Mouse (Mus musculus) cerebellum, adult 18-20 months (tissue): ENCODE measurements around the gene Ube4a.

Experiments used
- DNase-seq, 2 experiments: peaks; one replicate each; pipeline ENCODE4 v3.0.0; 2021

Ube4a gene

DNA sequence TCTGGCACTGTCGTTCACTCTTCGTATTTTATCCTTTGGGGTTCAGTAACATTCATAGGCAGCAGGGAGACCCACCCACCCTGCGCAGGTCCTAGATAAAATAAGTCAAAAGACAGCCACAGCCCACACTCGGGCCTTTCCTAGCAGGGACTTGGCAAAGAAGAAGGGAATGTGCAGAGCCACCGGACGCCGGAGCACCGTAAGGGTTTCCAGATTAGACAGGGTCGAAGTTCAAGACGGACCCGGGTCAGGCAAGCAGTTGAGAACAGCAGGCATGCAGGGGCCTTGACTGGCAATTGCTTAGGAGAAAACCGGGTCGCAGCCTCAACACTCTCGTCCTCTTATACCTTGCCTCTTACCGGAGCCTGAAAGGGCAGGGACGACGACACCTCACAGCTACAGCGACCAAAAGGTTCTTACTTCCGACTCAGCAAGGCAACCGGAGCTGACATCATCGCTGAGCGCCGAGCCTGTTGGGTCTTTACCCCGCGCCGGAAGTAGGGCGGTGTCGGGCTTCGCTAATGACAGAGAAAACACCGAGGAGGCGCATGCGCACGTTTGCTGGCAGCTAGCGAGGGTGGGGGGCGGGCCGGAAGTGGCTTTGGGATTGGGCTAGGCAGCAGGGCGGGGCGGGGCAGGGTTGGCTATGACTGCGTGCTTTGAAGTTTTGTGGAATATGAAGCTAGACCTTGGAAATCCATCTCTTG lies at the start of gene Ube4a:
Ube4a (minus strand) TSS at position 475 of the 707 bp plus-strand sequence.
- peak; percentile 98 to 100 for DNase-seq

DNA sequence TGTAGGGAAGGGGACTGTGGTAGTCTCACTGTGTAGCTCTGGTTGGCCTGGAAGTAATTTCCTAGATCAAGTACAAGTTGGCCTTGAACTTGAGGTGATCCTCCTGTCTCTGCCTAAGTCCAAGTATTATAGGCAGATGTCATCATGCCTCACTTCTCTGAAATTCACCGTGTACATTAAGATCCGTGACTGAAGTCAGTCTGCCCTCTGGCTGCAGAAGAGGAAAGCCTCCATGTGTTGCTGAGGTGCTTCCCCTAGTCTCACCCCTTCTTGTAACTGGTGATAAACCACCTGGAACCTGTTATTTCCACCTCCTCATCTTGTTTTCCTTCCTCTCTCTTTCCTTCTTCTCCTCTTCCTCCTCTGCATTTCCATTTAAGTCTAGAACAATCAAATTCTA lies 49.5 kb upstream of the Ube4a start:
- no peak for DNase-seq

DNA sequence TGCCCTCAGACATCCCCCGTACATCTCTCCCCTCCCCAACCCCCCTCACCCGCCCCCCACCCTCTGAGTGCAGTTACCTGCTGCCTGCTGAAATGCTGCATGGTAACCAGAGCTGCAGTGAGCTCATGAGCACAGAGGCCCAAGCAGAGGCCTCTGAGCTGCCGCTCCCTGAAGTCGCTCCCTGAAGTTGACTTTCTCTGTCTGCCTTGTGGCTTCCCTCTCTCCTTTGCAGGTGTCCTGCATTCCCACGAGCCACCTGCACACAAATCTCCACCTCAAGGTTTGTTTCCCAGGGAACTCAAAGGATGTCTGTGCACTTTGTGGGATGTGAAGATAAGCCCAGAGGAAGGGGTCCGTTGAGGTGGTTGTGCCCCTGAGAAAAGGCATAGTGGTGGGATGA lies 45.9 kb upstream of the Ube4a start:
- no peak for DNase-seq

DNA sequence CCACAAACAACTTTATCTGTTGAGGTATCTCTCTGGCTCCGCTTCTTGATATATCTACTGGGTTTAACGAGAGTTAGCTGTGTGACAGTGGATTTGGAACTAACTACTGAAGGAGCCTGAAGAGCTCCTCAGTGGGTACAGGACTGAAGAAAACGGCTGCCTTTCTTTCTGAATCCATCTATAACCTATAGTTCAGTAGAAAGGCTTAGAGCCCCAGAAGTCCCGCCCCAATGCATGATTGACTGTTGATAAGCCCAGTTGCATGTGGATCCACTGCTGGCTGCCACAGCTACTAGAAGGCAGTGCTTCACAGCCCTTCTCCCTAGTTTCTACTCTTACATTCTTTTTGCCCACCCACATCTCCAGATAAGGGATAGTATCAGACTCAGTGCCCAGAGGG lies 45.1 kb upstream of the Ube4a start:
- no peak for DNase-seq

DNA sequence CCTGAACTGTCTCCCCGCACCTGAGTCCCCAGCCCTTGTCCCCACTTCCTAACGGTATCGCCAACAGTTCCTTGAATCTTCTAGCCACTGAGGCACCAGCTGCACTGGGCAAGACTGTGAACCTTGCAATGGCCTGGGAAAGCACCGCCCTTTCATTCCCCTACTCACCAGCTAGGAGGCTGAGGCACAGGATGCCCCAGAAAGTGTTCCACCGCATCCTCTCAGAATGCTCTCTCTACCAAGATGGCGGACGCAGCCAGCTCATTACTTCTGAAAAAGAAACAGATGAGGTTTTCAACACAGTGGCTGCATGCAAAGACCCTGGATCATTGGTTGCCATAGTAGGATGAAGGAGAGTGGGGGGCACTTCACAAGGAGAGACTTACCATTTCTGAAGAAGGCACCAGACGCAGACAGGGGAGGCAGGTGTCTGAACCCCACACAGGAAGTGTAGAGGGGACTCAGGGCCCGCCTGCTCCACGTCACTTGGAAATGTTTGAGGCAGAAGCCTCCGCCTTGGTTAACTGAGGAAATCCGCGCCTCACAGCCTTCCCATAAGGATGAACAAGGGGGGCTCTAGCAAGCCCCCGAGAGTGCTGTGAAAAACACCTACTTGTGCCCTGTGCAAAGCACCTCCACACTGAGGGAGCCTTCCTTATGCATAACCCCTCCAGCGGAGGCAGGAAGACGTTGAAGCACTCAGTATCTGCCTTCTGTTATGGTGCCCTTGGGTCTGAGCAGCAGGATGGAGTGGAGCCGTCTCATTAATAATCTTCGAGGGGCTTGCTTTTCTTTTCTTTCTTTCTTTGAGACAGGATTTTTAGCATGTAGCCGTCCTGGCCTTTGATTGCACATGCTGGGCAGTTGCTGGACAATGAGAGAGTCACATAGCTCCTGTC lies 44.0 kb upstream of the Ube4a start, which contains the start of gene Cd3e:
Cd3e (minus strand) TSS at position 448 of the 899 bp plus-strand sequence.
- DNase-seq, result no peak

DNA sequence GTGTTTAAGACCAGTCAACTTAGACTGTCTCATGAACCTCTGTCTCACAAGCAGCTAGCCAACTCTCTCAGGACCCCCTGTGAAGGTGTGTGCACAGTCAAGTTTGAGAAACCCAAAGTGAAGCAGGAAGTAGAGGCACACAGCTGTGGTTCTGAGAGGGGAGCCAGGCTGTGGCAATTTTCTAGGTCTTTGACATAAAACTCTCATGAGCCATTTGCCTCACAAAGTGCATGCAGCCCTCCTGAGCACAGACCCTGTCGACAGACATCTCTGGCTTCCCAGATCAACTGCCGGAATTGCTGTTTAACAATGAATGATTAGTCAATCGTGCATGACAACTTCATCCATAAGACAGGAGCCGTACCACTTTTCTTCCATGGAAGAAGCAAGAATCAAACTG lies 42.9 kb upstream of the Ube4a start:
- DNase-seq, result no peak

DNA sequence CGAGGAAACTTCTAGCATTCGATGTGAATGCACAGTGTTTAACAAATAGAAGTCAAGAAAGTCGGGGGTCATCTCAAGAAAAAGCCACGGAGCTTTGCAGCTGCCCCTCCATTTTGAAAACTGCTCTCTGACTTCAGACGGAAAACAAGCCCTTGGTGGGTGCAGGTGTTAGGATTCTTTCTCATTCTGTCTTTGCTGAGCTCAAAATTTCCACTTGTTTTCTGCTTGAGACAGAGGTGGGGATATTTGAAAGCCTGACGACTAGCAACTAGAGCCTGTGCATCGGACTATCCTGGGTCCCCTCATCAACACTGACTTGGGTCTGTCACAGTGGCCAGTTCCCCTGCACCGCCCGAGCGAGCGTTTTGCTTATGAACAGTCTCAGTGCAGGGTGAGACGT lies 42.0 kb upstream of the Ube4a start:
- DNase-seq, result no peak

DNA sequence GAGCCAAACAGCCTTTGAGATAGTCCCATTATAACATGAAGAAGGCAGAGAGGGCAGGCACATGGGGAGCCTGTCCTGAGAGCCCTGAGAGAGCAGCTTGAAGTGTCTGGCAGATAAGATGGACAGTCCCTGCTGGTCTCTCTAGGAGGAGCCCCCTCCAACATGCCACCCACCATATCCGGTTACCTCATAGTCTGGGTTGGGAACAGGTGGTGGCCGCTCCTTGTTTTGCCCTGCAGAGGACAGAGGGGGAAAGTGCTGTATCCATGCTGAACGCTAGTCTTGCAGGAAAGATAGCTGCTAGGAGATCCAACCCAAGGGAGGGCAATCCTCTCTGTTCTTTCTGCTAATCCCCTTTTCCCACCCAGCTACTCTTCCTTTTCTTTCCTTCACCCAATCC lies 34.8 kb upstream of the Ube4a start:
- DNase-seq, result peak in 1 of 2 experiments; percentile 5

DNA sequence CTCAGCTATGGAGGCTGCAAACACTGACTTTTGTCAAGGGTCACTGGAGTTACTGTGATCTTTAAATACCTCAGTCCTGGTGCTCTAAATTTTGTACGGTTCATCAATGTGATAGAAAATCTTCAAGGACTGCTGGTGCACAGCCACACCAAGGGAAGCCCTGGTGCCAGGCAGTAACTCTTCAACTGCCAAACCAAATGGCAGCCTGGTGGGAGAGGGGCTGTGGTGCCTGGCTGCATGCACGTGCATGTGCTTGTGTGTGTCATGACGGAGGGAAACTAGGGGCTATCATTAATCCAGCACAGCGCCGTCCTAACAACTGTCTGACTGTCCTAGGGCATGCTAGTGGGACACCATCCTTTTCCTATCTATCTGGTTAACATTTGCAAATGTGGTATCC lies 34.4 kb upstream of the Ube4a start:
- peak in 1 of 2 experiments; percentile 10 for DNase-seq

DNA sequence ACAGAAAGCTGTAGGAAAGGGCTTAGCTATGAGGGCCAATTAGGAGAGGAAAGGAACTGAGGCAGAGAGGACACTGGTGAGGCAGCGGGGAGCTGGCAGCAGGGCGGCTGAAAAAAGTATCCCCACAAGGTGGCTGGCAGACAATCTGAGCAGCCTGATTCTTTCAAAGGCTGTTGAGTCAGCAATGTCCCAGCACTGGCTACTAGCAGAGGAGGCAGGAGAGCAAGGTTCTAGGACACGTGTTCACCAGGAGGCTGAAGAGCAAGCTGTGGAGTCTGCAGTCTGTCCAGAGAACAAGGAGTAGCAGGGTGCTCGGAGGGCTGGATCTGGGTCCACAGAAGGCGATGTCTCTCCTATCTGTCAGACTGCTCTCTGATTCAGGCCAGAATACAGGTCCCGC lies 33.8 kb upstream of the Ube4a start:
- DNase-seq, result peak; percentile 70 to 81

DNA sequence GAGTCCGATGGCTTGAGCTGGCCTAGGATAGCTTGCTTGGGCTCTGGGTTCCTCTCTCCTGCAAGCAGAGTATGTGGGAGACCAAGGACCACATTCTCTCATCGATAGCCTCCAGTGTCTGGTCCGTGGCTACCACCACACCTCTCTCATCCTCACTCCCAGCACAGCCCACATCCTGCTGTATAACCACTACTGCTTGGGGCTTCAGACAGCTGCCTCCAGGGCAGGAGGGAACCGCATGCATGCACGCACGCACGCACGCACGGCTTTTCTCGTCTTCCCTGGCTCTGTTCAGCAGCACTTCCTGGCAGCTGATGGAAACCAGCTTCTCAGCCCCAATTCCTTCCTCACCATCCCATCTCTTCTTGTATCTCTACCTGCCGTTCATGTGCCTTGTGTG lies 32.7 kb upstream of the Ube4a start:
- DNase-seq, result no peak

DNA sequence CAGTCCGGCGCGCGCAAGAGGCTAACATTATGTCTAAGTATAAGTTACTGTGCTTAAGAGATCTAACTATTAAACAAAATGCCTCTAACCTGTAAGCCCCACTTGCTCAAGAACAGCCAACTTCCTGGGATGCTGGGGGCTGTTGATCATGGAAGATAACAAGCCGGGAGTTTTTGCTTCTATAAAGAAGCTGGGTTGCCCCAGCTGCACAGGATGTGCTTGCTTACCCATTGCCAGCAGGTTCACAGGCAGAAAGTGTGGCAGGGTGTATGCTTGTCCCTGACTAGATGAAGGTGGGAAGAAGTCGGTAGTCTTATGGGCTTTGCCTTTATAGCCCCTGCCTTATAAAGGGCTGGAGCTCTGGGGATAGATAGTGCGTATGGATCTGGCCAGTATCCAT lies 31.2 kb upstream of the Ube4a start:
- DNase-seq, result no peak

DNA sequence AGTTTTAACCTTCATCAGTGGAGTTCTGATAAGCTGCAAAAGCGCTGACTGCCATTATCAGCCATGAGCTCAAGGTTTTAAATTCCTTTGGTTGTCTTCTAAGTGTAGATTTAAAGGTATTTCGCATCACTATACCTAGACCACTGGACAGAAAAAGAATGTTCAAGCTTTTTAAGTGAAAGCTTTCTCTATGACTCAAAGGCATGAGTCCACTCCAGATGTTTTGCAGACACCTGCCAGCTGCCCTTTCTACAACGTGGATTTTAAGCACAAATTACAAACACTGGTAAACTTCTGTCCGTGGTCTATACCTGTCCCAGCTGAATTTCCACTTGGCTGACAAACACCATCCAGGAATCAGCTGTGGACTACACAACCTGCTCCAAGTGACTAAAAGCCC lies 29.6 kb upstream of the Ube4a start:
- DNase-seq, result no peak

DNA sequence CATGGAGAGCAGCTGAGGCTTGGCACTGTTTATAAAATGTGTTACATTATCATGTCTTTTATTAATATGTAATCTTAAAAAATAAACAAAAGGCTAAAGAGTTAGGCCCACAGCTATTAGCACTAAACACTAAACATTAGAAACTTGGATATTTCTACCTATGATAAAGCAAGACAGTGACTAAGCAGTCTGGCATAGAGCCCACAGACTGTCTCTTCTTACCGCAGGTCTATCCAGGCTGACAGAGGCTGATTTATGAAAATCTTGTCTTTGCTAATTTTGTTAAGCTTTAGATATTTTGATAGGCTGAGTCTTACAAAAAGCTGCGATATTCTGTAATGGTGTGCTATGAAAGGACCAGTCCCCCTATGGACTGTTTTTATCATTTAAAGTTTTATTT lies 27.9 kb upstream of the Ube4a start:
- DNase-seq, result no peak

DNA sequence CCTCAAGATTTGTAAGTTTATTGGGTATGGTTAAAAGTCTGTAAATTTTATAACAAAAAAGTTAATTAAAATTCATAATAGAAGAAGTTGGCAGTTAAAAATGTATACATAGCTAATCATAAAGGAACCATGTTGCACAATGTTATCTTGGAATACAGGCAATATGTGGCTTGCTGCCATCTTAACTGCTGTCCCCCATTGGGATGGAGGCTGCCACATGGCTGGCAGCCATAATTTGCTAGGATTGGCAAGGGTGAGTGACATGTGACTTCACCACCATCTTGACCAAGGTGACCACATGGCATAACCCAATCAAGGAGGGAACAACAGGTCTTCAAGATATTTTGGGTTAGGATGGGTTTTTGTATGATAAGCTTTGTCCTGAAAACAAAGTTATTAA lies 26.9 kb upstream of the Ube4a start:
- DNase-seq, result peak; percentile 53 to 58

DNA sequence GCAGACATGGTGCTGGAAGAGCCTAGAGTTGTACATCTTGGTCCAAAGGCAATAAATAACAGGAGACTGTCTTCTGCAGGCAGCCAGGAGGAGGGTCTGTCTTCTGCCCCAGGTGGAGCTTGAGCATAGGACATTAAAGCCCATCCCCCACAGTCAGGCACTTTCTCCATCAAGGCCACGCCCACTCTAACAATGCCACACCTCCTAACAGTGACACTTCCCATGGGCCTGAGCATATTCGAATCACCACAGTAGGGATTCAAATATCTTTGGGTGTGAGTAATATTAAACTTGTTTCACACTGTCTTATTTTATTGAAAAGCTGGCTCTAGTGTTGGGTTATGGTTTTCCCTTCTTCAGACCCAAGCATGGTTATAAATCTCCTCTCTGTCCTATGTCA lies 26.4 kb upstream of the Ube4a start:
- DNase-seq, result no peak

DNA sequence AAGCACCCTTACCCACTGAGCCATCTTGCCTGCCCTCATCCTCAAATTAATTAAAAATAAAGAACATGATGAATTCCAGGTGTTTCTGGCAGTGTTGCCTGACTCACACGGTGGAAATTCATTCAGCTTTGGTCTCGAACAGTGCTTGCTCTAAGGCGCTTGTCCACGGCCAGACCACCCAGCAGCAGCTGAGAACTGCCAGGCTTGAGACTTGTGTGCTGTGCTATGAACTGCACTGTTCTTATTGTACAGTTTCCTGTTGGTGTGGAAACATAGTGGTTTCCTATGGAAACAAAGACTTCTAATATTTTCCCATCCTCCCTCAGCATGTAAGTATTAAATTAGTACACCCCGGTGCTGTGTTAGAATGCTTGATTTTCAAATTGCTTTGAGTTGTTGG lies 21.6 kb upstream of the Ube4a start:
- no peak for DNase-seq

DNA sequence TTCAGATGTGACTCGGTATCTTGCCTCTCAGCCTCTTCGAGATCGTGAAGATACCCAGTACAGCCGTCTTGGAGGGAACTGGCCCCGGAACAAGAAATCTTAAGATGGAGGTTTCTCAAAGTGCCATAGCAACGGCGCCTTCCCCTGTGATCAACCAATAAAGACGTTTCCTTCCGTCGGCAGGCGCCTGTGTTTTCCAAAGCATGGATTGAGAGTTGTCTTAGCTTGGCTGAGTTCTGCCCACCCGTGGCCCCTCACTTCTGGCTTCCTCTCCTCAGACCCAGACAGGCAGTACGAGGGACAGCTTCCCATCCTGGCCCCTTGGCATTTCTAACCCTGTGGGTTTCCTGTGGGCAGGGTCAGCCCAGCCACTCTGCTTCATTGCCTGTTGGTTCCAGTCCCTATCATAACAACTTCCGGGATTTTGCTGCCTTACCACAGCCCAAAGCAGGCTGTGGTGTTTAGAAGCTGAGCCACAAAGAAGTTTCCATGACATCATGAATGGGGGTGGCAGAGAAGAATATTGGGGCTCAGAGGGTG lies 20.9 kb upstream of the Ube4a start:
- no peak for DNase-seq

DNA sequence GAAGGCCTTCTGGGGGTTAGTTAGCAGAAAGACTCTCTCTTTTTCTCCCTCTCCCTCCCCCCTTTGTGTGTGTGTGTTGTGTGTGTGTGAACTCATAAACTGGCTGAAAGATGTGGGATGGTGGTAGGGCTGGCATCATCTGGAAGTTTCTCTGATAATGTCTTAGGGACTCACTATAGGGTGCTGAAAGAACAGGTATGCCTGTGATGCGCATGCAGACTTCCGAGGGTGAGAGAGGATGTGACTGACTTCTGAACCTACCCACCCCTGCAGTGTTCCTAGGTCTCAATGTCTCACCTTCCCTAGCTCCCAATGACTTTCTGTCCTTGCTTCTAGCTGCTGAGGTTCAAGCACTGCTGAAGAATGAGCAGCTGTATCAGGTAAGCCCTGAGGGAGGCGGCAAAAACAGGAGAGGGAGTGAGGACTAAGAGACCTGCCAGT lies 20.3 kb upstream of the Ube4a start:
- no peak for DNase-seq

DNA sequence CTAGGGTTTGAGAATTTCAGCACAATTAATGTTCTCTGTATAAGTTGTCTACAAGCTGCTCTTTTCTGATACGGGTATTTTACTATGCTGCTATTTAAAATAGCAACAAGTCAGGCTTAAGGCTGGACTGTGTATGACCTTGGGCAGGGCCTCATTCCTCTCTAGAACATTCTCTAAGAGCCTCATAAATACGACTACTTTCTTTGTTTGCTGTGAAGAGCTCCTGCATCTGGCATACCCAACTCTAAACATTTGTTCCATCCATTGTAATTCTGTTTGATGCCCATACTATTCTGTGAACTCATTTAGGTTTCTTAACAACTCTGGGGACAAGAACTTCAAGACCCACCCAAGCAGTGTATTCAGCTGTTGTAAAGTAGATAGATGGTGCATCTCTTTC lies 17.6 kb upstream of the Ube4a start:
- no peak for DNase-seq

DNA sequence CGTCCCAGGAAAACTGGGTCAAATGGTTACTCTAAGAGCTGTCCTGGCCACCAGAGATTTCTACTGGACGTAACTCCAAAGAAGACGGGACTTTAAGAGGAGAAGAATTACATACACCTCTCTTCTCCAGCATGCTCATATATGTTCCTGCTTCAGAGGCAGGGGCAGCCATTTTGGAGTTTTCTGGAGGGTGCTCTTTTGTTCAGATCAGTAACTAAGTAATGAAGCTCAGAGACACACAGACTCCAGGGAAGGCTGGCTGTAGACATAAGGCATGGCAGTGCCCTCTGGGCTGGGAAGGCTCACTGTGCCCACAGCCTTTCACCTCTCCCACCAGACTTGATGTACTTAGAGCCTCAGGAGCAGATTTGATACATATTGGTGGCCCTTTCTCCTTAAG lies 17.1 kb upstream of the Ube4a start:
- no peak for DNase-seq

DNA sequence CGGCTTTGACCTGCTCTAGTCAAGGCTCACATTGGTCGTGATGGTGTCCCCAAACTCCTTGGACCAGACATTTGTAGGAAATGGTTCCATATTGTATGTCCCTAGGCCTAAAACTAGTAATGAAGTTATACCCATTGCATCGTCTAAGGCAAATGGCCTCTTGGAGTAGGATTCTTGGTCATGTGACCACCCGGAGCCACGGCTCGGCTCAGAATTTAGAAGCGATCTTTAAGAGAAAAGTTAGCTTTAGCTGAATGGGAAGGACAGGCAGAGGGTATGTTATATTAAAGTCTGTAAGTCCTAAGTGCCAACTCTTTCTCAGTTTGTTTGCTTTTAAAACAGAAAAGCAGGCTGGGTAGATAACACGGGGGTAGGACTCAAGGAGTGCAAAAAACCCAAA lies 16.7 kb upstream of the Ube4a start:
- no peak for DNase-seq

DNA sequence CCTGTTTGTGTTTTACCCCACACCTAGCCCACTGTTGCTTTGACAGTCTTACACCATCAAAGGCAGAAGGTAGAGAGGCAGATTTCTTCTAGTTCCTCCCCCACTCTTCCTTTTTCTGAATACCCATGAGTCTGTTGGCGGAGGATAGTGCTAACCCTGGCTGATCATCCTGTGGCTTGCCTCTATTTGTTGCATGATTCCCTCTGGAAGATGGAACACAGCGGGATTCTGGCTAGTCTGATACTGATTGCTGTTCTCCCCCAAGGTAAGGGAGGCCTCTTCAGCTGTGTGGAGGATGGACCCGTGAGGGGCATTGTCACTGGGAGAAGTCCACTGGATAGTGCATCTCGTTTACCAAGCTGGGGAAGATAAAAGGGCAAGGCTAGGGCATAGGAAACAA lies 16.3 kb upstream of the Ube4a start, which contains the start of gene Cd3d:
Cd3d (plus strand) TSS at position 111 of the 400 bp plus-strand sequence.
- no peak for DNase-seq

DNA sequence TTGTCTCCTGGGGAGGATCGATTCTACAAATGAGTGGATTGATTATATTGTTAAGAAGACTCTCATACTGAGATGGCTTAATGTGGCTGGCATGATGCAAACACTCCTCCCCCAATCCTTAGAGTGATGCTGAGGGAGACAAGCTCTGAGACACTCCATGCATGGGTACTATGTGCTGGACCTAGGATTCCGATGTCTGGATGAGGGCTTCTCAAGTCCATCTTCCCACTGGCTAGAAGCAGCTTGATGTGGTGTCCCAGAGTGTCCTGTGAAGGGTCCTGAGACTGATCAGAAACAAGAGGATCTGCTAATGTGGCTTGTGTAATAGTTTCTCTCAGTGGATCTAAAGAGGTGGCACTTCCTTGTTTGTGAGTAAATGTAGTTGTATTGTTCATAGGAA lies 15.7 kb upstream of the Ube4a start:
- no peak for DNase-seq
